Mouse (Mus musculus) hindbrain, embryonic 12.5 days (tissue): Measurements from ENCODE around the gene Fam20a. TPM values are rescaled to one million over a fixed set of nuclear protein-coding genes. Genes with fewer than 3 reads are reported as not detected.
A peak's percentile ranks its signal among the peaks of the same experiment; 100 is the strongest.

Experiments
- ATAC-seq: fragments of 200-750 bp; cut with Nextera tagmentation; 2 replicates; pipeline ENCODE4 v1.8.0; 2017; ENCODE audit warnings: moderate TSS enrichment; ENCODE audit not compliant: low FRiP score
- H3K27ac ChIP-seq: fragments of 300-500 bp; sonication (generic); 2 replicates; pipeline ENCODE4 v1.5.1; 2016; ENCODE audit warnings: mild to moderate bottlenecking
- H3K27me3 ChIP-seq: fragments of 300-500 bp; sonication (generic); 2 replicates; pipeline ENCODE4 v1.6.1; 2016; ENCODE audit warnings: mild to moderate bottlenecking
- H3K36me3 ChIP-seq: fragments of 300-500 bp; sonication (generic); 2 replicates; pipeline ENCODE4 v1.6.1; 2016; ENCODE audit warnings: mild to moderate bottlenecking
- H3K4me1 ChIP-seq: fragments of 300-500 bp; sonication (generic); 2 replicates; pipeline ENCODE4 v1.6.1; 2016
- H3K4me2 ChIP-seq: fragments of 300-500 bp; sonication (generic); replicated peaks from 2 replicates; pipeline ENCODE4 v1.6.1; 2016; ENCODE audit warnings: mild to moderate bottlenecking
- H3K4me3 ChIP-seq: fragments of 300-500 bp; sonication (generic); 2 replicates; pipeline ENCODE4 v1.5.1; 2016; ENCODE audit warnings: mild to moderate bottlenecking
- H3K9ac ChIP-seq: fragments of 300-500 bp; sonication (generic); 2 replicates; pipeline ENCODE4 v1.6.1; 2016; ENCODE audit warnings: mild to moderate bottlenecking, moderate library complexity
- H3K9me3 ChIP-seq: fragments of 300-500 bp; sonication (generic); replicated peaks from 2 replicates; pipeline ENCODE4 v1.6.1; 2016; ENCODE audit warnings: mild to moderate bottlenecking
- WGBS: fragments of 180-500 bp; shearing (Covaris S2); methylation state at CpG from one replicate; pipeline ENCODE4 v1.1.7; 2016; 5-methylcytosine and 5-hydroxymethylcytosine counted together
- polyA plus RNA-seq: library from polyadenylated mRNA; unstranded; fragments of >200 nt; fragmentation: Nextera tagmentation; extraction: Ambion mirVana; gene quantifications from 2 replicates; pipeline ENCODE4 v1.2.1, GENCODE M21; 2016

The Fam20a gene
- polyA plus RNA-seq, 1 experiment from 2014 or later = 4.8 TPM

DNA sequence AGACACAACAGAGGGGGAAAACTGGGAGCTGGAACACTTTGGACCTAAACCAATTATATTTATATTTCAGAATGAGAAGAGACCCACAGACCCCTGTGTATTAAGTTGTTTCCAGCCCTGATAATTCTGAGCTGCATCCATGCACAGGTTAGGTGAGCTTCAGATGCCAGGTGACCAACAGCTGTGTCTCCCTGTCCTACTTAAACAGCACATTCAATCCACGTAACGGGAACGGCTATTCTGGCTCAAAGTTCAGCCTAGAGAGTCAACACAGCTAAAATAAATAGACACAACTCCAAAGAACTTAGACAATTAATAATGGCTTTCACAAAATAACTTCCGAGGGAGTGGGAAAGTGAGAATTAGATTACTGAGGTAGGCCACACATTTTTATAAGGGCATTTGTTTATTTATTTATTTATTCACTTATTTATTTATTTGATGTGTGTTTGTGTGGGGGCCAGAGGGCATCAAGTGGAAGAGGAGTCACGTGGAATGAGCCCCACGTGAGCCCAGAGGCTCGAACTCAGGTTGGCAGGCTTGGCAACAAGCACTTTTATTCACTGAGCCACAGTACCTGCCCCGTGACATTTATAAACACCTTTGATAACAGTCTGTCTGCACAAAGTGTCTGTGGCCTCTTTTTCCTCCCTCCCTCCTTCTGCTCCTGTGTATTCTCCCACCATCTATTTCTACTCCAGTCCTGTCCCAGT, 10.8 kb upstream of the Fam20a start:
- Histone ChIP-seq H3K9ac (no peak overlapping the region), H3K4me3 (no peak overlapping the region), H3K27me3 (no peaks in the 10 kb centered on the region), H3K4me2 (no peak overlapping the region), H3K36me3 (no peaks in the 10 kb centered on the region), H3K27ac (no peak overlapping the region), H3K4me1 (no peaks in the 10 kb centered on the region), H3K9me3 (no peaks in the 10 kb centered on the region)
- 83% methylated on average over 8 of the region's 8 CpGs for WGBS
- ATAC-seq = no peak

DNA sequence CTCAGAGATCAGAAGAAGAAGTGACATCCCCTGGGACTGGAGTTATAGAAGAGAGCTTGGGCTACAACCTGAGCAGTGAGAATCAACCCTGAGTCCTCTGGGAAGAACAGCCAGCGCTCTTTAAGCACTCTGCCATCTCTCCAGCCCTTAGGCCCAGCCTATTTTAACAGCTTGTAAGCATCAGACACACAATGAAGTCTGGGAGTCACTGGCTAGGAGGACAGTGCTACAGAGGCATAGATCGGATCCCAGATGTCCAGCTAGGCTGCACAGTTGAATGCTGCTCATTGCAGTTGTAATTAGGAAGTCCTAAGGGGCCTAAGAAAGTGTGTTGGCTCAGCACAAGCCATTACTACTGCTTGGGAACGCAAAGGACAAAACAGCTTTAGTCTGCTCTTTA, 6.3 kb upstream of the Fam20a start:
- H3K27ac ChIP-seq = no peak overlapping the region
- no peaks in the 10 kb centered on the region for H3K4me1 ChIP-seq
- H3K9me3 ChIP-seq = no peaks in the 10 kb centered on the region
- WGBS = 71% methylated on average over 3 of the region's 3 CpGs
- H3K4me3 ChIP-seq = no peak overlapping the region
- H3K27me3 ChIP-seq = no peaks in the 10 kb centered on the region
- H3K9ac ChIP-seq = no peak overlapping the region
- H3K36me3 ChIP-seq = no peaks in the 10 kb centered on the region
- no peak overlapping the region for H3K4me2 ChIP-seq
- no peak for ATAC-seq

DNA sequence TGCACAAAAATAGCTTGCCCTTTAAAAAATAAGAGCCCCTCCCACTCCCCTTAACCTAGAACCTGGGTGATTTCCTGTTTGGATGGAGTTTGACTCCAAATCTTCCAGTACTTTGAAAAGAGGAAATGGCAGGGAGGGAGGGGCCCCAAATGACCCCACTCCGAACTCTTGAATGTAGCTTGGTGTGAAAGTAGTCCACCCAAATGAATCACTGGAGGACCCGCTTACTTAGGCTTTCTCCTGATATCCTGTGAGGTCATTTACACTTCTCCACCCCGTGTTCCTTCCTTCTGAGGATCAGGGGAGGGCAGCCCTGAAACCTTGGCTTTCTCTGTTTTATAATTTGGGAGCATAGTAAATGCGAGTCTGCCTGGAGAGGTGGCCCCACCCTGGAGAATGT, 632 bp upstream of the Fam20a start:
- no peak for ATAC-seq
- Histone ChIP-seq H3K4me1 (peaks cover 17% of the 10 kb centered on the region), H3K4me2 (no peak overlapping the region), H3K9ac (no peak overlapping the region), H3K36me3 (no peaks in the 10 kb centered on the region), H3K27me3 (peaks cover 28% of the 10 kb centered on the region), H3K4me3 (no peak overlapping the region), H3K9me3 (no peaks in the 10 kb centered on the region), H3K27ac (no peak overlapping the region)
- 62% methylated on average over 4 of the region's 4 CpGs for WGBS

DNA sequence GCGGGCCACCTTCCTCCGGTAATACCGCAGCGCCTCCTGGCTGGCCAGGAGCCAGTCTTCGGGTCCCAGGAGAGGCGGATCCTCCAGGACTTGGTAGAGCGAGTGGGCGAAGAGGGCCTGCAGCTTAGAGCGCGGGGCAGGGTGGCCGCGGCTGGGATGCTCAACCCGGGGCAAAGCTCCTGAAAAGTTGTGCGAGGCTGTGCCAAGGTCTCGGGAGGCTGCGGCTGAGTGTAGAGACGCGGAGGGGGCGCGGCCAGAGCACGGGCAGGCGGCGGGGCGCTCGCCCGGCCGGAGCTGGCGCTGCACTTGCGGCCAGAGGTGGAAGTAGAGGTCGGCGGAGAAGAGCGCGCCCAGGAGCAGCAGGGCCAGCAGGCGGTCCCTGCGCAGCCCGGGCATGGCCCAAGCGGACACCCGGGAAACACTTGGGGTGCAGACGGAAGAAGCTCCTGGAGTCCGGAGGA, 729 bp downstream of the Fam20a start:
- Histone ChIP-seq H3K36me3 (no peaks in the 10 kb centered on the region), H3K9ac (peak overlapping the region; percentile 55), H3K4me3 (peak overlapping the region; percentile 43), H3K27ac (no peak overlapping the region), H3K4me2 (peak overlapping the region; percentile 95), H3K4me1 (peaks cover 17% of the 10 kb centered on the region), H3K27me3 (peaks cover 28% of the 10 kb centered on the region), H3K9me3 (no peaks in the 10 kb centered on the region)
- WGBS = under 1% methylated on average over 40 of the region's 40 CpGs
- peak; percentile 66 for ATAC-seq

DNA sequence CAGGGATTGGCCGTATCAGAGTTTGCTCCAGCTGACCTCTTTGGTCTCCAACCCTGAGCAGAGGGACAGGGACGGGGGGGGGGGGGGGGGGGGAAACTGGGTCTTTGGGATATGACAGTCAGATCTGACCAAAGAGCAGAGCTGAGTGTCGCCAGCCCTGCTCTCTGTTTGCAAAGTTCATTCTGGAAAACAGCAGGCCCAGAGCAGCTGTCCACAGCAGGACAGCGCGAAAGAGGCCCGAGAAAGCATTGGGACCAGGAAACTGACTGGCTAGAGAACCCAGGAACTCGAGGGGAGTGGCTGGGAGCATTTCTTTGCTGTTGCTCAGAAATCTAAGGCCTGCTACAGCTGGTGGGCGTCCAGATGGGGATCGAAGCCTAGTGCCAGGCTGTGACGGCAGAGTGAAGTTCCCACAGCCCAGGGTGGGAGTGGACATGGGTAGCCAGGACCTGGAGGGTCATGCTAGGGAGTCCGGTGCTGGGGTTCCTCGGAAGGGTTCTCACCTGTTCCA, 1.2 kb downstream of the Fam20a start:
- no peaks in the 10 kb centered on the region for H3K9me3 ChIP-seq
- ATAC-seq = peak; percentile 35; the same call in 1 of the 2 replicates
- WGBS = 8% methylated on average over 12 of the region's 12 CpGs
- H3K4me3 ChIP-seq = peak overlapping the region; percentile 43
- H3K9ac ChIP-seq = no peak overlapping the region
- H3K4me1 ChIP-seq = peaks cover 17% of the 10 kb centered on the region
- H3K27me3 ChIP-seq = peaks cover 28% of the 10 kb centered on the region
- no peak overlapping the region for H3K27ac ChIP-seq
- no peaks in the 10 kb centered on the region for H3K36me3 ChIP-seq
- peak overlapping the region; percentile 95 for H3K4me2 ChIP-seq

DNA sequence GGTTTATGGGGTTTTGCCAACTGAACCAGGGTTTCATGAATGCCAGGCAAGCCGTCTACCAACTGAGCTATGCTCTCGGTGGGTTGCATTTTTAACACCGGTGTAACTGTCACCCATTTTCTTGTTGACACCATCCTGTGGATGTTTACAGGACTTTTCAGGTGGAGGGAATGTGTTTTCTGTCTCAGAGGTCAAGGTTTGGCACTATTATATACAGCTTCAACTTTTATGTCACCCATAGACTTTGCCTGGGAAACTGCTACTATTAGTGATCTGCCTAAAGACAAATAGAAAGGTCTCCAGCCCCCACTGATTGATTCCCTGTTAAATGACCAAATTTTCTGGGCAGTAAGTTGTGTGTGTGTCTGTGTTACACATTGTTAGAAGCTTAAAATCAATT, 2.7 kb downstream of the Fam20a start:
- Histone ChIP-seq H3K27ac (no peak overlapping the region), H3K4me1 (peaks cover 17% of the 10 kb centered on the region), H3K9me3 (no peaks in the 10 kb centered on the region), H3K27me3 (peaks cover 28% of the 10 kb centered on the region), H3K9ac (no peak overlapping the region), H3K36me3 (no peaks in the 10 kb centered on the region), H3K4me2 (no peak overlapping the region), H3K4me3 (no peak overlapping the region)
- 89% methylated on average over 3 of the region's 3 CpGs for WGBS
- ATAC-seq = no peak

DNA sequence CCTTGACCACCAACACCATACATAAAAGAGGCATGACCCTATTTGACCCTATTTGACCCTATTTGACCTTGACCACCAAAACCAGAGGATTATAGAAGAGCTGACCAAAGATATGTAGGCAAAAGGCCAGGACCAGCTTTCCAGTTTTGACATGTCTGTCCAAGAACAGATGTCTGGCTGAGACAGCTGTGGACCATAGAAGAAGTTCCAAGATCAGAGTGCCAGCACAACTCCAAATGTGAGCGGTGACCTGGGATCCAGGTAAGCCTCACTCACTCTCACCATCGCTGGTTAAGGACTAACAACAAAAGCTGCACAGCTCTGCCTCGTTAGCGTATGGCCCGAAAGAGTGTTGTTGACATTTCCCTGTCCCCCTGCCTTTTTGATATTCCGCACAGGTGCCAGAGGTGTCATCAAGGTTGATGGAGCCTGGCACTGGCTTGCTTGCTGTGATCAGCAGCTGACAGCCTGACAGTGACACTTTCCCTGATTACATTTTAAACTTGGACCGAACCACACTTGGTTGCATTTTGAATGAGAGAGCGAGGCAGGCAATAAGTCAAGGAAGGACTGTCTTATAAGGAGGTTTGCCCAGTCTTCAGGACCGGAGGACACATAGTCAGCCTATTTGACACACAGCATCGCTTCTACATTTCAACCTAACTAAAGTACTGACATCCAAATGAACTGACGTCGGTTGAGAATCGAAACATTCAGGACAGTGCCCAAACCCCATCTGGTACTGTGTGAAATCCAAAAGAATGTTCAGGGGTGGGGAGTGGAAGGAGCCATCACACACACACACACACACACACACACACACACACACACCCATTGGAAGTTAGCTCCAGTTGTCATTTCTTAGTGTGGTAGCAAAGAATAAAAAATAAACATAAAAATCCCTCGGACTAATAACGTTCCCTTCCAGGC, 3.8 kb downstream of the Fam20a start:
- Histone ChIP-seq H3K27ac (no peak overlapping the region), H3K9me3 (no peaks in the 10 kb centered on the region), H3K27me3 (peaks cover 27% of the 10 kb centered on the region), H3K4me2 (no peak overlapping the region), H3K4me1 (peaks cover 17% of the 10 kb centered on the region), H3K4me3 (no peak overlapping the region), H3K36me3 (no peaks in the 10 kb centered on the region), H3K9ac (no peak overlapping the region)
- no peak for ATAC-seq
- WGBS = 86% methylated on average over 15 of the region's 15 CpGs

DNA sequence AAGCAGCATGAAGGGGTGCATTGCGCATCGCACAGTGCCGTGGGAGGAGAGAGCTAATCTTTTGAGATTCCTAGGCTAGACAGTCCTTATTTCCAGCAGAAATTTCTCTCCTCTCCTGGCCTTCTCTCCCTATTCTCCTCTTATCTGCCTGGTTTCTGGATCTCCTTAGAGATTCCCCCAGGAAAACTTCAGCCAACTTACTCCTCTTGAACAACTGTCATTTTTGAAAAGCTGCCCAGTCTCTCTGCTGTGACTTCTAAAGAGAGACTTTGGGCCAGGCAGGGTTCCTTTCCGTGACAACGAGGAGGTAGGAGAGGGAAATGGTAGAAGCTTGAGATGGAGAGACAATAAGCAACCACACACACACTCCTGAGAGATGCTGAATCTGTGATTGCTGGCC, 4.6 kb downstream of the Fam20a start:
- Histone ChIP-seq H3K4me2 (no peak overlapping the region), H3K27ac (no peak overlapping the region), H3K9ac (no peak overlapping the region), H3K4me3 (no peak overlapping the region), H3K36me3 (no peaks in the 10 kb centered on the region), H3K4me1 (peaks cover 17% of the 10 kb centered on the region), H3K9me3 (no peaks in the 10 kb centered on the region), H3K27me3 (peaks cover 19% of the 10 kb centered on the region)
- no peak for ATAC-seq
- WGBS = 83% methylated on average over 5 of the region's 5 CpGs

DNA sequence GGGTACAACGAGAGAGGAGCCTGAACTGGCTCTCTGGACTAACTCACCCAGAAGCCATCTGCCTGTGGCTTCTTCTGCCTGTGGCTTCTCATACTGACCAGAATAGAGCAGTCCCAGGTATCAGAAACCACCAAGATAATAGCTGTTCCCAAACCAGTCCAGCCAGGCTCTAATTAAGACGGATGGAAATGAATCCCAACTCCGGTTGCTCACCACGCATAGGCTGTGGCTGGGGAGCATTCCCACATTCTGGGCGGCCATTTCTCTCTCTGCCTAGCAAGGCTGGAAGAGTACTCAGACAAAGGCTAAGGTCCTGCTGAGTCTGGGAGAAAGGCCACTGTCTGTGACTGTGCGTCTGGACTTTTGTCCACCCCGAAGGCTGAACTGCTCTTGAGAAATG, 5.1 kb downstream of the Fam20a start:
- Histone ChIP-seq H3K9ac (no peak overlapping the region), H3K9me3 (no peaks in the 10 kb centered on the region), H3K27me3 (peaks cover 15% of the 10 kb centered on the region), H3K4me3 (no peak overlapping the region), H3K27ac (no peak overlapping the region), H3K4me1 (peaks cover 13% of the 10 kb centered on the region), H3K4me2 (no peak overlapping the region), H3K36me3 (no peaks in the 10 kb centered on the region)
- 71% methylated on average over 7 of the region's 7 CpGs for WGBS
- no peak for ATAC-seq

DNA sequence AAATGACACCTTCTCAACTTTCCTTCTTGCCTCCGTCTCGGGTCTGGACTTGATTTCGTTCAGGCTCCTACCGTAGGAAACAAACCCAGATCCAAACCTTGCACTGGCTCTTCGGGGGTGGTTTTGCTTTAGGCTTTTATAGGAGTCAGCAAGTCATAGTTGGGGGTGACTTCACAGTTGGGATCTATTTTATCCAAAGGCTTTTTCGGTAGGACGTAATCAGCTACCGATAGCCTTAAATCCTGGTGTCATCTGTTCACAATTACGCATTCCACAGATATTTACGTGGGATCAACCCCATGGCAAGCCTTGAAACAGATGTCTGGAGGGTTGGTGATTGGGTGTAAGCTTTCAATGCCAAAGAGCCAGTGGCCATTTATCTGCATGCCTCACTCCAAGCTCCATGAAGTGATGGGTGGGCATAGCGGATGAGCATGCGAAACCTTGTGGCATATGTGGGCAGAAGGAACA, 6.7 kb downstream of the Fam20a start:
- Histone ChIP-seq H3K4me1 (no peaks in the 10 kb centered on the region), H3K9ac (no peak overlapping the region), H3K9me3 (no peaks in the 10 kb centered on the region), H3K4me3 (no peak overlapping the region), H3K4me2 (no peak overlapping the region), H3K27ac (no peak overlapping the region), H3K27me3 (no peaks in the 10 kb centered on the region), H3K36me3 (no peaks in the 10 kb centered on the region)
- WGBS = 71% methylated on average over 12 of the region's 12 CpGs
- no peak for ATAC-seq

DNA sequence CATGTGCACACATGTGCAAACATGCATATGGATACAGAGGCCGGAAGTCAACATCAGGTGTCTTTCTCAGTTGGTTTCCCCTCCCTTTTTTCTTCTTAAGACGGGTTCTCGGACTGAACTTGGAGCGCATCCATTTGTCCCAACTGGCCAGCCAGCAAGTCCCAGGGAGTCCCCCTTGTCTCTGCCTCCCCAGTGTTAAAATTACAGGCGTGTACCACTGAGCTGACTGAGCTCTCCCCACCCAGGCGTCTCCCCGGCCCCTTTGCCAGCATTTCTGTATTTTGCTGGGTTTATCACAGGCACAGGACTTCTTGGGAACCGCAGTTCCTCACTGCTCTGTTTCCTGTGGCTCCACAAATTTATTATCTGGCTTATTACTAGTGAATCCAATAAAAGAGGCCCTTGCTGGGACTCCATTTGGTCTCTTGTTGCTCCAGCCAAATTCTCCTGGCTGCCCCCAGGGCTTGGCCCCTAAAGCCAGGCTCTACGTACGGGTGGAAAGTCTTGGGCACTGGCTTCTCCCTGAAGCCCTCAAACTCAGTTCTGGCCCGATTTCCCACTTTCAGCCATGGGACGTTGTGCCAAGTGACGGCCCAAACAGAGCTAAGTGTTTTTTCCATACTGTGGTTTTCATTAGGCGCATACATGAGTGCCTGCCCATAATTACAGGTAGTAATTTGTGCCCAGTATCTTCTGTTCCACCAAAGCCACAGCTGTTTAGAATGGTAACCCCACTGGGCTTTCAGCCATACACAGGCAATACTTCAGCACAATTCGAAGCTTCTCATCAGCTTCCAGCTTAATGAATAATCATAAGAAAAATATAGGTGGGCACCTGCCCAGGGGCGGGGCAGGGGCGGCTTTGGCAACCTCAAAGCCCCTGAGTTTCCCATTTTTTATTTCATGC, 7.5 kb downstream of the Fam20a start:
- ATAC-seq = no peak

More for the DNA sequence above, 7.5 kb downstream of the Fam20a start:
- H3K36me3 ChIP-seq = no peaks in the 10 kb centered on the region
- WGBS = 88% methylated on average over 17 of the region's 17 CpGs
- H3K9me3 ChIP-seq = no peaks in the 10 kb centered on the region
- H3K27me3 ChIP-seq = no peaks in the 10 kb centered on the region
- H3K4me1 ChIP-seq = no peaks in the 10 kb centered on the region
- H3K4me3 ChIP-seq = no peak overlapping the region
- no peak overlapping the region for H3K27ac ChIP-seq
- no peak overlapping the region for H3K4me2 ChIP-seq
- H3K9ac ChIP-seq = no peak overlapping the region
